In genomic region chr5:142403694-142404093, GRCm38 (mm10) we compare ENCODE assay signal across 9 mouse cellular contexts. TPM values are rescaled to one million over a fixed set of nuclear protein-coding genes. Genes with fewer than 3 reads are reported as not detected.
DNase-seq lines count a peak whose midpoint lies in the region; ATAC-seq and TF ChIP-seq lines count a peak whose summit lies in the region.
"Had no signal": no experiment of that assay in that cellular context is flagged by ENCODE, and none has a peak within 500 bp of the region (broad histone marks: within the 10 kb centered on the region; RNA-seq: fewer than 3 reads in every experiment).

No protein-coding gene starts in this region.

- peaks cover 8% of the 10 kb centered on the region for H3K36me3 ChIP-seq in heart, embryonic 12.5 days
- H3K36me3 ChIP-seq in forebrain, postnatal 0 days (ENCODE audit: insufficient read depth) = no peaks in the 10 kb centered on the region; the same call in 1 of the 2 replicates
- H3K36me3 ChIP-seq in liver, postnatal 0 days (replicated peaks; ENCODE audit: insufficient read depth, low read length) = peaks cover 8% of the 10 kb centered on the region

- TF ChIP-seq CTCF in forebrain, postnatal 0 days (IDR thresholded peaks at IDR 0.05; ENCODE audit: low read depth) = no peak
- no peak for TF ChIP-seq CTCF in liver, postnatal 0 days (IDR thresholded peaks at IDR 0.05; ENCODE audit: low read depth)

- H3K27me3 ChIP-seq in heart, embryonic 12.5 days (replicated peaks) = no peaks in the 10 kb centered on the region
- no peaks in the 10 kb centered on the region for H3K27me3 ChIP-seq in forebrain, postnatal 0 days (ENCODE audit: insufficient read depth, low read length)
- H3K27me3 ChIP-seq in liver, postnatal 0 days (ENCODE audit: insufficient read depth, low read length) = no peaks in the 10 kb centered on the region

- WGBS in heart, embryonic 12.5 days = 60% methylated on average over 3 of the region's 3 CpGs
- WGBS in forebrain, postnatal 0 days = 82% methylated on average over 3 of the region's 3 CpGs
- 57% methylated on average over 3 of the region's 3 CpGs for WGBS in liver, postnatal 0 days (ENCODE audit: insufficient replicate concordance)

- ATAC-seq in heart, embryonic 12.5 days (ENCODE audit: insufficient number of reproducible peaks, low FRiP score) = no peak
- ATAC-seq in forebrain, postnatal 0 days = no peak
- ATAC-seq in liver, postnatal 0 days = peak; percentile 26

- H3K9me3 ChIP-seq in heart, embryonic 12.5 days (replicated peaks) = no peaks in the 10 kb centered on the region
- H3K9me3 ChIP-seq in forebrain, postnatal 0 days (ENCODE audit: low read length) = no peaks in the 10 kb centered on the region
- no peaks in the 10 kb centered on the region for H3K9me3 ChIP-seq in liver, postnatal 0 days (ENCODE audit: low read length)

- no peak overlapping the region for H3K27ac ChIP-seq in heart, embryonic 12.5 days (ENCODE audit: poor library complexity, severe bottlenecking)
- H3K27ac ChIP-seq in forebrain, postnatal 0 days (ENCODE audit: low read depth, low read length) = no peak overlapping the region
- 0 out of 2 replicates have a peak overlapping the region, but pooled peaks have one; percentile 62 for H3K27ac ChIP-seq in liver, postnatal 0 days (ENCODE audit: low read depth)

- no peak for TF ChIP-seq EP300 in liver, postnatal 0 days (IDR thresholded peaks at IDR 0.05; ENCODE audit: low read depth)

- peak overlapping the region; percentile 93 for H3K4me2 ChIP-seq in heart, embryonic 12.5 days
- peak overlapping the region; percentile 90 for H3K4me2 ChIP-seq in forebrain, postnatal 0 days (ENCODE audit: low read depth)
- H3K4me2 ChIP-seq in liver, postnatal 0 days (ENCODE audit: low read depth, low read length) = peak overlapping the region; percentile 94

- H3K9ac ChIP-seq in heart, embryonic 12.5 days = peak overlapping the region; percentile 99; the same call in 1 of the 2 replicates
- no peak overlapping the region for H3K9ac ChIP-seq in forebrain, postnatal 0 days
- no peak overlapping the region; the same call in 1 of the 2 replicates for H3K9ac ChIP-seq in liver, postnatal 0 days (replicated peaks)

- intact Hi-C loops in heart, postnatal 25 days (cut with DNase I) = loop anchor here (2.0 kb wide), 2 partner anchors 21 to 37 kb away; no protein-coding TSS in a partner anchor
- intact Hi-C loops in gastrocnemius, postnatal 14 days (cut with DNase I; ENCODE audit: low total_unique reads) = loop anchor here (5.0 kb wide), 1 partner anchor 44 kb away; no protein-coding TSS in a partner anchor

- peaks cover 46% of the 10 kb centered on the region for H3K4me1 ChIP-seq in heart, embryonic 12.5 days (replicated peaks)
- H3K4me1 ChIP-seq in forebrain, postnatal 0 days (ENCODE audit: insufficient read depth) = peaks cover 32% of the 10 kb centered on the region
- peaks cover 71% of the 10 kb centered on the region for H3K4me1 ChIP-seq in liver, postnatal 0 days (ENCODE audit: insufficient read depth)

- H3K4me3 ChIP-seq in heart, embryonic 12.5 days = no peak overlapping the region
- no peak overlapping the region for H3K4me3 ChIP-seq in forebrain, postnatal 0 days (ENCODE audit: low read depth, low read length)
- H3K4me3 ChIP-seq in liver, postnatal 0 days (ENCODE audit: low read depth, low read length) = no peak overlapping the region

- no peak for DNase-seq in heart, postnatal 25 days (ENCODE audit: low spot score)
- peak; percentile 26 for DNase-seq in NIH3T3 (ENCODE audit: low read depth)
- DNase-seq in forebrain, postnatal 0 days = no peak
- DNase-seq in liver, postnatal 0 days = no peak
- no peak for DNase-seq in embryo, embryonic 10.5 days (ENCODE audit: low spot score)
- no peak for DNase-seq in left cerebral cortex, adult 8-10 months (ENCODE audit: low spot score in 2 of 2)
- DNase-seq in gastrocnemius, postnatal 14 days = no peak
- DNase-seq: B cell, adult 2 months had no signal

RNA-seq across cellular contexts. Expression of gene Foxk1, which starts 2.4 kb away (rescaled TPM):
- polyA plus RNA-seq in heart, embryonic 12.5 days (2016; fragmentation: Nextera tagmentation; extraction: Ambion mirVana) = 5.8 and 7.2 TPM in 2 replicates
- 10 to 100 TPM; 16.2 TPM for total RNA-seq in heart, postnatal 25 days (2021)
- total RNA-seq in forebrain, postnatal 0 days (2014; rRNA removed) = 13.8 and 19.0 TPM in 2 replicates
- polyA plus RNA-seq in forebrain, postnatal 0 days (2015; fragmentation: Nextera tagmentation; extraction: Ambion mirVana) = 3.2 and 5.0 TPM in 2 replicates
- polyA plus RNA-seq in liver, postnatal 0 days (2015; fragmentation: Nextera tagmentation; extraction: Ambion mirVana) = 1.7 TPM in 2 replicates
- 10 to 100 TPM; 39.6 to 43.1 (median 42.7) TPM for total RNA-seq in left cerebral cortex, adult 8-10 months (2022)
- total RNA-seq in gastrocnemius, postnatal 14 days (2021) = 10 to 100 TPM; 12.2 to 14.7 TPM
